Mouse (Mus musculus) testis, postnatal 10 days (tissue): Measurements from ENCODE around the gene Serp2.

Experiments used
- DNase-seq: peaks from one replicate; pipeline ENCODE4 v3.0.0; 2021; ENCODE audit warnings: low spot score

Gene Serp2

DNA sequence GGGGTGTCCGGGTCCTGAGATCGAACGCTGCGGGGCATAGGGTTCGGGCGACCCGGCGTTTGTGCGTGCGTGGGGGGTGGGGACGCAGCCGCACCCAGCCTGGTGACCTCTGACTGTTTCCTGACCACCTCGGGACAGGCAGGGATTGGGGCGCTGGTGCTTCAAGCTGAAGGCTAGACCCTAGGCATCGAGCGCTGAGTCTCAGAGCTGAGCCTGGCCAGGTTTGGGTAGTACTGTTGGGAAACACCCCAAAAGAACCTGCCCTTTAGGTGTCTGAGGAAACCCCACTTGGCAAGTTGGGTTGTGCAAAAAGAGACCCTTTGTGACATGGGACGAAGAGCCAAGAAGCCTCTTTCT is at the start of gene Serp2:
Gene Serp2, minus strand, starts transcription at position 38 of the 357 bp plus-strand sequence.
- DNase-seq = no peak

DNA sequence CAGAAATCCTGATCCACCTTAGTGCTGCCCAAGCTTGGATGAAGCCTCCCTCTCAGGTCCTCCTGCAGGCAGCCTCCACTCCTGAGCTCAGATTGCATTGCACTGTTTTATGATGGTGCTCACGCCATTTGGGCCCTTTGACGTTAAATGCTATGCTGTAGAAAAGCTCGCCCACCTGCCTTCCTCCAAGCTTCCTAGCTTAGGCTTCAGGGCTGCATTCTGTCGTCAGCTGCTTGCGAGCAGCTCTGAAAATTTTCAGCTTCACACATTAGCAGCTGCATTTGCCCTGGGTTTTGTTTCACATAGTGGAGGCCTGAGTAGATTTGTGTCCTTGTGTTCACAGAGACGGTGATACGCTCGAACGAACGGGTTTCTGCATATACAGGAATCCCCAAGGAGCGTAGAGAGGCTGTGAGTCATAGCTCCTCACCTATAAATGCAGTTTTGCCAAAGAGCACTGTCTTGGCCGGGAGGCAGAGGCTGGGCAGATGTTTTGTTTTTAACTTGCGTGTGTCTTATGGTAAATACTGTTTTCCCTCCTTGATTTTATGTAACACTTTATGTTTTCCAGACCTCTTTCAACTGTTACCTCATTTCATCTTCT is 49.3 kb upstream of the Serp2 start:
- DNase-seq = no peak

DNA sequence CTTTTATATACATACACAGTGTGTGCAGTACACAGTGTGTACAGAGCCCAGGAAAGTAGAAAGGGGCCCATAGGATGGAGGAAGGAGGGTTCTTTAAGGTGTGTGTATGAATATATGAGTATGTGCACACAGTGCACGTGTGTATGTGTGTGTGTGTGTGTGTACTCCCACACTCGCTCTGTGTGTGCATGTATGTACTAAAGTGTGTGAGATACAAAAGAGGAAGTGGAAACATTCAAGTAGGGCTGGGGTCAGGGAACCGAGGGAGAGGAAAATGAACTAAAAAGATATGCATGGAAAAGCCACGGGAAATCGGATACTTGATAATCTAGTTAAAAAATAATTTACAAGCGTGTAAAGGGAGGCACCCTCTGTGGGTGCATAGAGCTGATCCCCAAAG is 47.3 kb upstream of the Serp2 start:
- DNase-seq = no peak

DNA sequence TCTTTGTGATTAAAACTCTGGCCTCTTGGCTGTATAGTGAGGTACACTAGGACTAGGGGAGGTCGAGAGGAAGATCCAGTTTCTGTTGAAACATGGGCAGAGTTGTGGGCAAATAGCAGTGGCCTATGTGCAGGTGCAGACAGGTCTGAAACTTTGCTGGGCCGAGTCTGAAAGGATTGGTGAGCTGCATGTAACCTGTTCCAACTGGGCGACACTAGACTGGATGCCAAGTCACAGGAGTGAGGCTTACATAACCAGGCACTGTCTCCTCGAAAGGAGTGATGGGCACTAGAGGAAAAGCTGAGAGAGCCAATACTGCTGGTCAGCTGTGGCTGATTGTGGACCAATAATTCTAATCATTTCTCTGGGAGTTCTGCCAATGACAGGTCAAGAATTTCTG is 45.0 kb upstream of the Serp2 start:
- no peak for DNase-seq

DNA sequence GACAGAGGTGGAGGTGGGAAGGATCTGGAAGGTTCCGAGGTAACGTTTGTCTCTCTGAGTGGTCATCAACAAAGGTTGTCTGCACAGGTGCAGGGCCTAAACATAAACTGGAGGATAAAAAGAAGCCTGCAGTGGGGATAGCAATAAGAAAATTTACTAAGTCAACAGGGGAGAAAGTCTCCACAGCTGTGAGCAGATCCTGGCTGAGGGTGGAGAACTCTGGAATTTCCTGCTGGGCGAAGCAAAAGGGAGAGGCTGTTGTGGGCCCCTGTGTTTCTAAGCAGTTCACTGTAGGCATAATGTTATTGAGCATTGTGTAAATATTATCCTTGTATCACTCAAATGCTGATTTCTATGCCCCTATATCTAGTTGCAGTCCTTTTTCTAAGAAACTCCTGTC is 43.7 kb upstream of the Serp2 start:
- DNase-seq = no peak

DNA sequence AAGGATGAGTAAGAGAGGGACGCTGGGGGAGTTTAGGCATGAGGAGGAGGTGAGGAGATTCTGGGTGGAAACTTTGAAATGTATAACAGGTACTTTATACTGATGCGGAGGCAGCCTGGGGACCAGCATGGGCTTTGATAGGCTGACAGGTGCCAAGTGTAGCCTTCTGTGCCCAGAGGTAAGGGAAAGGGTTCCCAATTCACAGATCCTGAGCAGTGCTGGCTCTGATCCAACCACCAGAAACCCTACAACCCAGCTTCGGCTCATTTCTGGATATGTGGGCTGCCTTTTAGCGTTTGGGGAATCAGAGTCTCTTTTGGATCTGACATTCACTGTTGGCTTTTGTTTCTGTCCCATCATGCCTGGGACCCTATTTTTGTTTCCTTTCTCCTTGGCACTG is 43.0 kb upstream of the Serp2 start:
- DNase-seq = no peak

DNA sequence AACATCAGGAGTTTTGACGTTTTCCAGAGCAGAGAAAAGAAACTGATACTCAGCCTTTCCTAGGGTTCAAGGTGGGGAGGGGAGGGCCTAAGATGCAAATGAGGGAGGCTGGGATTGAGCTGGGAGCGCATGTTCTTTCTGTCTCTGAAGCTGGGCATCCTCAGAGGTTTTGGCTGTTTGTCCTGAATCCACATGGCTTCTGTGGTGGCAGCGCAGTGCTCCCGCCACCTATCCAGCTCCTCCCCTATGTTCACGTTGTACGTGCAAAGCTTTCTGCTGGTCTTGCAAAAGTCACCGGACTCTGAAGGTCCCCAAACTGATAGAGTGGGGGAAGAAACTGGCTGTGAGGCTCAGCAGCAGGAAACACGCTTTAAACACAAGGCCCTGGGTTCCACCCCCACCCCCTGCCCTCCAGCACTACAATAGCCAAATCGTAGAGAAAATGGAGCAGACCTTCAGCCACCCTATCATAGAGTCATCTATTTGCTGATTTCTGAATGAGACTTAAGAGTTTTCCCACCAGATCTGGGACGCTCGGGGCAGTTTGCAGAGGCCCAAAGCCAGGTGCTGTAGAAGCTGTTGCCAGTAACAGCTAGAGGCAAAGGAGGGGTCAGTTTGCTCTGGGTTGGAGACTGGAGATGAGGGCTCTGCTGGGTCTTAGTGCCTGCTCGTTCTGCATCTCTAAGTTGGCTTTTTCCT is 42.0 kb upstream of the Serp2 start:
- DNase-seq = peak; percentile 61

DNA sequence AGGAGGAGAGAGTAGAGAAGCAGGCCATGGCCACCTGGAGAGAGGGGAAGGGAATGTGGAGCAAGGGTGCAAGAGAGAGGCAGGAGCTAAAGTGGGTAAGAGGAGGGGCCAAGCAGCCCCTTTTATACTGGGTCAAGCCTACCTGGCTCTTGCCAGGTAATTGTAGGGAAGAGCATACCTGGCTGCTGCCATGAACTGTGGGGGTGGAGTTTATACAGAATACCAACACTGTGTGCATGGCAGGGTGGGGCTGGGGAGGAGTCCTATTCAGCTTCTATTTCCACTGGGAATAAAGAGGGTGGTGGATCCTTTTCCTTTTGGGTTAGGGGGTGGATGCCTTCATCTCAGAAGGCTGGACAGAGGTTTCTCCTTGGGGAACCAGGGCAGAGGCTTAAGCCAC is 41.1 kb upstream of the Serp2 start:
- no peak for DNase-seq

DNA sequence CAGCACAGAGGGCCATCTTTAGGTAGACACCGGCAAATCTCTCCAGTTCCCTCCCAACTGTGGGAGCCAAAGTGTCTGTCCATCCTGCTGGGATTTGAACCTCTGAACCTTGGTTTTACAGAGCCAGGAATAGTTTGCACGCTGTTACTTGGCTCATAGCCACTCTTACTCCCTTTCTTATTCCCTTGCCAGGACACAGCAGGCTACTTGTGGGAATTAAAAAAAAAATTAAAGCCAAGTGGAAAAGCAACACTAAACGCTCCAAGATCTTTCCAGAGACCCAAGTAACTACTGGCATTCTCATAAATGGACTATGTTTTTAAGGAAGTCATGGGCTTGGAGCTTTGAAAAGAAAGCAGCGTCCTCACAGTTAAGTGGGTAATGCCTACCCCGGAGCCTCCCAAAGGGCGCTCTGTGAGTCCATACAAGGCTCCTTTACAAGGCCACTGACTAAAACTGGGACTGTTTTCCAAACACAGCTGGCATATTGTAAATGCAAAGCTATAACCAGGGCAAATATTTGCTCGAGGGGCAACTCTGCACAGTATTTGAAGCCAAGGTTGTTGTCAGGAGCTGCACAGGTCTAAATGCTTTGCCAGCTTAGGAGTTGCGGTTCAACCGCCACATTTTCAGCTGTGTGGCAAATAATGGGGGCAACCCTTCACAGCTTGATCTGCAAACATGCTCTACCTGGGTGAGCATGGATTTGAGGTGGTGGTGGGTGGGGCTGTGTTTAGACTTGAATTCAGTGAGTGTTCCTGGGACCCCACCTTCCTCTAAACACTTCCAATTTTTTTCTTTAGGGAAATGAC is 38.6 kb upstream of the Serp2 start:
- peak; percentile 42 for DNase-seq

DNA sequence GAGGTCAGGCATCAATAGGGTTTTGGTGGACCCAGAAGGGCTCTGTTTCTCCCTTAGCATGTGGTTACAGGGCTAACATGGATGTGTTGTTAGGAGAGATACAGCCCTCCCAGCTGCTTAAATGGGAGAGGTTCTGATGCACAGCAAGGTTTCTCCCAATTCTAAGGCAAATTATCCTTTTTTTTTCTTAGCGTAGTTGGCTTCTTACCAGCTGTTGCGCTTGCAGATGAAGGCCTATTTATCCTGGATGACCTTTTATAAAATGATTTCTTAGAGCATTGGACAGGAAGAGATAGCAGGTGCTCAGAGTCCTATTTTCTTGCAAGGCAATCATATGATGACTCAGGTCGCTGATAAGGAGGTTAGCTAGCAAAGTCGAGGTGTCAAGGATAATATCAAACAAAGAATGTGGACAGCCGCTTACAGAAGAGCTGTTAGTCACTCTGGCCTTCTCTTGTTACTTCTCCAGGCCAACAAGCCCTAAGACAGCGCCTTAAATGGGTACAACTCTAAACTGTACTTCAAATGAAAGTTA is 37.7 kb upstream of the Serp2 start:
- DNase-seq = no peak

DNA sequence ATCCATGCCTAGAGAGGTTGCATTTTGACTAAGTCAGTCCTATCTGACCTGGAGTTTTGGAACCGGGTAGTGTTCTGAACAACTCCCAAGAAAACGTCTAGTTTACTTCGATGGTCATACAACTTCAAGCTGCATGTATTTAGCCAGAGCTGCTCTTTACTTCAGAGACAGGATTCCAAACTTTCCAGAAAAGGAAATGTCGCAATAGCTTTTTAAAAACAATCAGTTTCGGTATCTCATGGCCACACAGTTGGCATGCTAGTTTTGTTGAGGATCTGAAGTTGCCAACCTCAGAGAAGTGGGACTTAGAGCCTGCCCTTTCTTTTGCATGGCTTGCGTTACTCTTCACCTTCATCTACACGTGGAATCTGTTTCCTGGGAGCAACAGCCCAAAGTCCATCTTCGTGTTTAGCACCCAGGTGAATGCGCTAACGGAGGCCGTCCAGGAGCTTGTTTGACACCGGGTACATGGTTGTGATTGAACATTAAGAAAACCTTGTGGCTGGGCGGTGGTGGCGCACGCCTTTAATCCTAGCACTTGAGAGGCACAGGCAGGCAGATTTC is 37.0 kb upstream of the Serp2 start:
- peak; percentile 33 for DNase-seq

DNA sequence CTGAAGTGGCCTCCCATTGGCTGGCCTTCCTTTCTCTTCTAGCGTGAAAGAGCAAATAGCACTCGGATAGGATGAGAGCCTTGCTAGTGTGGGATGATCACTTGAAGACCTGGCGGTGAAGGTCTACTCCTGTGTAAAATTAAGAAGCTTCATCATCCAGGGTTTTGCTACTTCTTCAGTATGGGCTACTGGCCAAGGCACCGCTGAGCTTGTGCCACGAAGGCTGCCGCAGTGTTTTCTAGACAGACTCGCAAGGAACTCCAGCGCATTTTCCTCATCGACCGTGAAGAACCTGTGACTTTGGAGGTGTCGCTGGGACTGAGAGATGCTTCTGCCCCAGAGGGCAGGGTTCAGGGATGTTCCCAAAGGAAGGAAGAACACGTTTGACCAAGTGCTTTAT is 36.0 kb upstream of the Serp2 start:
- DNase-seq = peak; percentile 52

DNA sequence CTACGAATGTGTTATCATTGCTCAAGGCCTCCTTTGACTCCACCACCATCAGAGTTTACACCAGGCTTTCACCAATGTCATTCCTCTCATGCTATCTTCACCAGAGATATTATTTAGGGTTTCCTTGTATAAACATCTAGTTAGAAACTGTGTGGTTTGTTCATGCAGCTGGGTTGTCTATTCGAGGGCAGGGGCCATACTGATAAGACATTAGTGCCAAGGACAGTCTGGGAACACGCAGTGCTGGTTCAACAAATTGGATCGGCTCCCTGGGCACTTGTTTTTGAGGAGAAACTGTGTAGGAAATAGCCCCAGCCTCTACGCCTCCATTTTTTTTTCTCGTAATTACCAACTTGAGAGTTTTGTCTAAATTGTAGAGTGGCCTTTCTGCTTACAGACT is 35.4 kb upstream of the Serp2 start:
- peak; percentile 57 for DNase-seq

DNA sequence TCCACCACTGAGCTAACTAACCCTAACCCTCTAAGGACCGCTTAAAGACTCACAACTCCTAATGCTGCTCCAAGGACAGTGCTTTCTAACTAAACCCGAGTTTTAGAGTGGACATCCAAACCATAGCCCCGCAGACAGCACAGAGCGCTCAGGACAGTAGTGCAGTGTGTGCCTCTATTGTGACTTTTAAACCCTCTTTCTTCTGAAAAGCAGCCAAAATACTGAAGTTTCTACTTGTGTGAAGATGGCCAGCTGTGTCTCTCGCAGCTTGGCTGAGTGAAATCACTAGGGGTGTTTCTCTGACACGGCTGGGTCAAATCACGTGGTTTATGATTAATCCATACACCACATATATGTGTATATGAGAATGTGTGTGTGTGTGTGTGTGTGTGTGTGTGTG is 33.4 kb upstream of the Serp2 start:
- peak; percentile 31 for DNase-seq

DNA sequence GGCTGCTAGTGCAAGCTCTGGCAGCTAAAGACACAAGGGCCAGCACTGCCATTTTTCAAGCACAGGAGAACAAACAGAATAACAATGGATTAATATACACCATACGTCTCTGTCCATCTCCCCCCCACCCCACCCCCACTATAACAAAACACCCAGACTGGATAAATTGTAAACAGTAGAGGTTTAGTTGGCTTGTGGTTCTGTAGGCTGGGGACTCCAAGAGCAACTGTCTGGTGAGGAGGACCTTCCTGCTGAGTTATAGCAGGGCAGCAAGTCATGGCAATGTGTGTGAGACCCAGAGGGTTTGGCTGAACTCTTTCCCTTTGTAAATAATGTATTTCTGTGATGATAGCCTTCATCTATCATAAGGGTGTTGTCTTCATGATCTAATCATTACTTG is 33.0 kb upstream of the Serp2 start:
- no peak for DNase-seq

DNA sequence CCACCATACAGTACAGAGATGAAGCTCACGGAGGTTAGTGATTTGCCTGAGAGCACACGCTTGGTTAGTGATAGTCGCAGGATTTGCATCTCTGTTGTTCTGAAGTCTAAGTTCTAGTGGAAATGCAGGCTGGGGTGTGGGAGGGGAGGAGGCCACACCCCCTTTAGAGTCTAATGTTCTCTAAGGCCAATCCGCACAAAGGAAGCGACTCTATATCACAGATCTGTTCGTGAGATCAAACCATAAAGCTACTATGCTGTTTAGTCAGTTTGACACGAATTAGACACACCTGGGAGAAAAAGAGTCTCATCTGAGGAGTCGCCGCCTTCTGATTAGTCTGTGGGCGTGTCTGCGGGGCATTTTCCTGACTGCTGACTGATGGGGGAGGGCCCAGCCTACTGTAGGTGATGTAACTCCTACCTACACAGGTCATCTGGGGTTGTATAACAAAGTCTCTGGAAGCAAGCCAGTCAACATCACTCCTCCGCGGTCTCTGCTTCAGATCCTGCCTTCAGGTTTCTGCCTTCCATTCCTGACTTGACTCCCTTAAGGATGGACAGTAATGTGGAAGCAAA is 29.2 kb upstream of the Serp2 start:
- peak; percentile 56 for DNase-seq

DNA sequence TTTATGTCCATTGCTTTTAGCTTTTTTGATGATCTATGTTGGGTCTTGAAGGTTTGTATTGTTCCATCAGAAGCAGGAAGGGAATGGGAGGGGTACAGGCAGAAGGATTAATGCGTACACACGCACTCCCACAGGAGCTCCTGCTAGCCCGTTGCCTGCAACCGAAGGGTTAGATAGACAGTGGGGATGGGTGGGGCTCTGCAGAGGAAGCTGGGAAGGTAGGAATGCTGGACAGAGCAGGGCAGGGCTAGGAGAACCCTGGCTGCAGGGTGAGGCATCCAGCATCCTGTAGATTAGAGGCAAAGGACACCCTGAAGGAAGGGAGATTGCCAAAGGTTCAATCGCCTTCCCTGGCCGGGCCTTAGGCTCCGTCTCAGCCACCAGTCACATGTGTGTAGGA is 27.3 kb upstream of the Serp2 start:
- DNase-seq = peak; percentile 32

DNA sequence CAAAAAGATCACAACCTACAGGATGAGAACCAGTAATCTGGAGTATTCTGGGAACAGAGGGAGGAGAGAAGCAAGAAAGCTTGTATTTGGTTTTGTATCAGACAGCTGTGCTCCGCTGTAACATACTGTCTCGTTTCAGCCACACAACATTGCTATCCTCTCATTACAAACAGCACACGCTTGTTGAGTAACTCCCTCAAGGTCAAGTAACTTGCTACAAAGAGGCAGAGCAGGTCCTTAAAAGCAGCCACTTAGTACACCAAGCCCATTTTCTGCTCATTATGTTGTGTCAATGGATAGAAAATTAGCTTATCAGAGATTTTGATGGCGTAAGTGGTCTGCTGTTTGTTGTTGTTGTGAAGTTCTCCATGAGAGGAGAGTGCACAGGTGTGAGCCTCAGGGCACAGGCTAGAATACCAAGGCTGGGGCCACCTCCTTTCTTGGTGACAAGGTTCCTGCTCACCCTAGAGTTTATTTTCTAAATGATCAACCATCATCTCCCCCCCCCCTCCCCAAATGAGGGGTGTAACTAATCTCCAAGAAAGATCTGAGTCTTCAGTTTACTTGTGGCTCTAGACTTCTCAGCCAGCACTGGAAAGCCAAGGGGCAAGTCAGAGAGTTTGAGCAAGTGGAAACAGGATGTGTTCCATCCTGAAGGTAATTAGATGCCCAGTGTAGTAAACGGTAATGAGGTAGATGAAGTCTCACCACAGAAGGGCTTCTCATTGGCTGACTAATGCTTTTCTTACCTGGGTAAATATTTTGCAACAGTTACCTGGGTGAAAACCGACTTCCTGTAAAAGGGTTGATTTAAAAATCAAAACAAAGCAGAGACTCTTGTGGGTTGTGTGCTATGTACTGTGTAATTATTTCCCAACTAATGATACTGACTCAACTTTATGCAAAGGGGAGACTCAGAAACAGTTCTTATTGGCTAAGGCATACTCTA is 25.6 kb upstream of the Serp2 start:
- peak; percentile 30 for DNase-seq

DNA sequence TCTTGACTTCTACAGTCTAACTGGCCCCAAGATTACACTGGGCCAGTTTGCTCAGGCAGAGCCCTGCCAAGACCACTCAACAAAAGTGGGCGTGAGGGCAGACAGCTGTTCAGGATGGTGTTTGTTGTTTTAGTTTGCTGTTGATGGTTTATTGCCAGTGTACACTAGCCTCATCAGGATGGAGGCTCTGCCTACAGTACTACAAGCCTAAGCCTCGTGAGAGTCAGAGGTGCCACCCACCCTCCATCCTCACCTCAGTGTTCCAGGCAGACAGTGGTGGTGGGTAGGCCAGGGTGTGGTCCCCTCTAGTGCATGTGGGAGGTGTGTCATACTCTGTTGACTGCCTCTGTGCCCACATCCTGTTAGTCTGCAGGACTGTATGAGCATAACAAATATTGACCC is 23.0 kb upstream of the Serp2 start:
- DNase-seq = peak; percentile 36

DNA sequence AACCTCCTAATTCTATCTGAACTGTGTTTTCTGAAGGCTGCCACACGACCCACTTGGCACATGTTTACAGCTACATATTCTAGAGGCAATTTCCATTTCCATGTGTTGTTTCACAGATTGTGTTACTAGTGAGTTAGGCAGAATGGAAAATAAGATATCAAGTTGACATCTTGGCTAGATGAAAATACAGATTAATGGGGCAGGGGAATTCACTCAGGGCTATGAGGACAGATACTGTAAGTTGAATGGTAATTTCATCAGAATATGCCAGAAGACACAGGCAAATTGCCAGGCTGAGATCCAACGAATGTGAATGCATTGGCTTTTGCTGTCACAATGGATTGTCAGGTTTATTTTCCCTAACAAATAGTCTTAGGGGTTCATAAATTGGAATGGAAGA is 21.2 kb upstream of the Serp2 start:
- DNase-seq = no peak

DNA sequence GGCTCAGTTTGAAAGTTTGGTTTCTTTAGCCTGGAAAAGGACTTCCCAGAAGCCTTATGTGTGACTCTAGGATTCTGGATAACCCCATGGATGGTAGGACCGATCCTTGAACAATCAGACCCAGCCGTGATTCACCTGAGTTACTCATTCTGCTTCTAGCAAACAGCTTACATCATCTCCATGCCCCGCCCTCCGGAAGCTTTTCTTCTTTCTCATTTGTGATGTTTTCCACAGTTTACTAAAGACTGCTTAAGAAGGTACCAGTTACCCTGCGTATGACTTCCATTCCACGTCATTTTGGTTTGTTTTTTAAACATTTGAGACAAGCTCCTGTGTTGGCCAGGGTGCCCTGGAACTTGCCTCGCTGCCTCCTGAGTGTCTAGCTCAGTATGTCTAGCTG is 13.6 kb upstream of the Serp2 start:
- no peak for DNase-seq
